Mouse (Mus musculus): ENCODE results near the gene Olfr643.

DNA sequence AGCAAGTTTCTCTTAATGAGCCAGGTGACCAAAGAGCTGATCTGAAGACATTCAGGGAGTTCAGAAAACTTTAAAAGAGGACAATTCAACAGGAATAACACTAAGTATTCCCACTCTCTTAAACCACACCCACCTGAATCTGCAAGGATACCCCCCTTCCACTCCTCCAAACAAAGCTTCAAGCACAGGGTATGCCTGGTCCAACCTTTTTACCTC lies 32.5 kb downstream of the Olfr643 start, which contains the start of gene Olfr646:
- TF ChIP-seq CTCF (IDR thresholded peaks at IDR 0.05; ENCODE audit: insufficient read depth, low read length) (no peak), POLR2A (IDR thresholded peaks at IDR 0.05; ENCODE audit: borderline replicate concordance, extremely low read depth, low read depth, low read length) (no peak)
